Mouse (Mus musculus) kidney, embryonic 14.5 days (tissue): Measurements from ENCODE around the gene Arcn1. TPM values are rescaled to one million over a fixed set of nuclear protein-coding genes. Genes with fewer than 3 reads are reported as not detected.
A peak's percentile ranks its signal among the peaks of the same experiment; 100 is the strongest.

Source experiments
- ATAC-seq: fragments of 200-750 bp; cut with Nextera tagmentation; 2 replicates; pipeline ENCODE4 v1.8.0; 2017; ENCODE audit warnings: moderate number of reproducible peaks, mild to moderate bottlenecking, moderate TSS enrichment, moderate library complexity; ENCODE audit not compliant: low FRiP score, low TSS enrichment
- H3K27ac ChIP-seq: fragments of 300-500 bp; sonication (generic); 2 replicates; pipeline ENCODE4 v1.5.1; 2014; ENCODE audit warnings: low read depth, mild to moderate bottlenecking, low read length, moderate library complexity, mixed read lengths
- H3K27me3 ChIP-seq: fragments of 300-500 bp; sonication (generic); 2 replicates; pipeline ENCODE4 v1.6.1; 2014; ENCODE audit warnings: mild to moderate bottlenecking, low read length; ENCODE audit not compliant: control insufficient read depth, insufficient read depth
- H3K36me3 ChIP-seq: fragments of 300-500 bp; sonication (generic); 2 replicates; pipeline ENCODE4 v1.6.1; 2014; ENCODE audit warnings: low read length, mixed read lengths; ENCODE audit not compliant: control insufficient read depth, insufficient read depth
- H3K4me1 ChIP-seq: fragments of 300-500 bp; sonication (generic); 2 replicates; pipeline ENCODE4 v1.6.1; 2014; ENCODE audit warnings: low read length, mixed read lengths; ENCODE audit not compliant: control insufficient read depth, insufficient read depth
- H3K4me2 ChIP-seq: fragments of 300-500 bp; sonication (generic); replicated peaks from 2 replicates; pipeline ENCODE4 v1.6.1; 2014; ENCODE audit warnings: low read depth, mild to moderate bottlenecking, low read length
- H3K4me3 ChIP-seq: fragments of 300-500 bp; sonication (generic); 2 replicates; pipeline ENCODE4 v1.5.1; 2014; ENCODE audit warnings: mild to moderate bottlenecking, low read length
- H3K9ac ChIP-seq: fragments of 300-500 bp; sonication (generic); 2 replicates; pipeline ENCODE4 v1.6.1; 2014; ENCODE audit warnings: low read depth, mild to moderate bottlenecking, low read length, moderate library complexity
- H3K9me3 ChIP-seq: fragments of 300-500 bp; sonication (generic); 2 replicates; pipeline ENCODE4 v1.6.1; 2016; ENCODE audit warnings: low read length; ENCODE audit not compliant: control insufficient read depth
- WGBS: fragments of 180-500 bp; shearing (Covaris S2); extraction: QIAGEN DNeasy Blood & Tissue Kit; methylation state at CpG from one replicate; pipeline ENCODE4 v1.1.7; 2014; 5-methylcytosine and 5-hydroxymethylcytosine counted together
- polyA plus RNA-seq: library from polyadenylated mRNA; unstranded; fragments of >200 nt; fragmentation: Nextera tagmentation; extraction: Ambion mirVana; gene quantifications from 2 replicates; pipeline ENCODE4 v1.2.1, GENCODE M21; 2014

Gene Arcn1
- 116 and 219 TPM in 2 replicates for polyA plus RNA-seq

DNA sequence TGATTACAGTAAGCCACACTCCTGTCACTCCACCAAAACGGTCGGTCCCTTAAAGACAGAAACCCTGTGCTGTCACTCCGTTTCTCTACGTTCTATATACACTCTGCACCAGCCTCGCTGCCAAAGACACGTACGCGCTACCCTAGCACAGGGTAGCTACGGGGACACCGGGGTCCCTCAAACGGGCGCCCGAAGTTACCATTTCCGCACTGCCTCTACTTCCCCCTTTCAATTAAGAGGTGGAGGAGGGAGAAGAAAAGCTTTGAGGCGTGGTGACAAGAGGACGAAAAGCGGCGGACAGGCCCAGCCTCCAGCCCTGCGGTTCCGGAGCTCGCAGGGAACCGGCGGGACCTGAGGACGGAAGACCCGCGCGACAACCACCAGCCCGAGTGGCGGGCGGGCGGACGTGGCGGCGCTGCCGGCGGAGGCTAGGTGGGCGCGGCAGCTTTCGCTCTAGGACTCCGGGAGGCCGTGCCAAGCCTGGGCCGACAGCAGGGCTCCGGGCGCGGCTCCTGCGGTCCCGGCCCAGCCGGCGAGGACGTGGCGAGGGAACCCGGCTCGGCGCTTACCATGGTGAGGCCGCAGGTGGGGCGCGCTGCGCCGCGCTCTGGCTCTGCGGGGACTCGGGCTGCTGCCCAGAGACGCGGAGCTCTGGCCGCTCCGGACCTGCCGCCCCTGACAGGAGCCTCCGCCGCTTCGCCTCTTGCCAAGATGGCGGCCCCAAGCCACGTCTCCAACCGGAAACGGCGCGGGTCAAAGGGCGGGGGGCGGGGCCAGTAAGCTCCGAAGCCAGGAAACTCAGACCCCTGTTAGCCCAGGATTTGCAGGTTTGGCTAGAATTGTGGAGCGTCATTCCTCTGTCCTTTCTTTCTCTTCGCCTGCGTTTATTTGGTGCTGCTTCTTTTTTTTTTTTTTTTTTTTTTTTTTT lies at the start of gene Arcn1, which contains the start of gene Ift46:
Gene Arcn1, minus strand, starts transcription at position 745 of the 928 bp plus-strand sequence.
Gene Ift46, plus strand, starts transcription at position 808 of the 928 bp plus-strand sequence.
- Histone ChIP-seq H3K4me2 (peak within 1 kb of the TSS; percentile 73), H3K9me3 (no peaks in the 10 kb centered on the region), H3K27me3 (no peaks in the 10 kb centered on the region), H3K9ac (peak within 1 kb of the TSS; percentile 98), H3K27ac (peak within 1 kb of the TSS; percentile 95), H3K36me3 (no peaks in the 10 kb centered on the region), H3K4me1 (peaks cover 25% of the 10 kb centered on the region), H3K4me3 (peak within 1 kb of the TSS; percentile 72)
- WGBS = under 1% methylated on average over 59 of the region's 82 CpGs
- peak; percentile 85 for ATAC-seq

DNA sequence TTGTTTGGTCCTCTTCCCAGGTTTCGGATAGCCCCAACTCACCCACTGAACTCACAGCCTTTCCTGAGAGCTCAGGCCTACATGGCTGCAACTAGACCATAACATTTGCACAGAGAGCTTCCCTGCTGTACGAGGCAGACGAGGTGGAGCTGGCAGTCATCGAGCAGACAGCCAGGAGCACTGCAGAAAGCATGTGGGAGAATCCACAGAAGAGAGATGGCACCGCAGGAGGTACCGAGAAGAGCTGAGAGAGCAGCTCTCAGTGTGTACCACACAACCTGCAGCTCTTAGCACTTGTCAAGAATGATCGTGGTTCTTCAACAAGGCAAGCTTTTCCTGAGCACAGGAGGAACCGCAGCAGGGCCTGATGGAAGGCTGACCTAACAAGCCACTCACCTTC lies 46.5 kb upstream of the Arcn1 start:
- 95% methylated on average over 8 of the region's 8 CpGs for WGBS
- Histone ChIP-seq H3K27me3 (no peaks in the 10 kb centered on the region), H3K4me1 (no peaks in the 10 kb centered on the region), H3K4me2 (no peak overlapping the region), H3K9ac (no peak overlapping the region), H3K27ac (no peak overlapping the region), H3K4me3 (no peak overlapping the region), H3K36me3 (peaks cover 99% of the 10 kb centered on the region), H3K9me3 (no peaks in the 10 kb centered on the region)
- no peak for ATAC-seq

DNA sequence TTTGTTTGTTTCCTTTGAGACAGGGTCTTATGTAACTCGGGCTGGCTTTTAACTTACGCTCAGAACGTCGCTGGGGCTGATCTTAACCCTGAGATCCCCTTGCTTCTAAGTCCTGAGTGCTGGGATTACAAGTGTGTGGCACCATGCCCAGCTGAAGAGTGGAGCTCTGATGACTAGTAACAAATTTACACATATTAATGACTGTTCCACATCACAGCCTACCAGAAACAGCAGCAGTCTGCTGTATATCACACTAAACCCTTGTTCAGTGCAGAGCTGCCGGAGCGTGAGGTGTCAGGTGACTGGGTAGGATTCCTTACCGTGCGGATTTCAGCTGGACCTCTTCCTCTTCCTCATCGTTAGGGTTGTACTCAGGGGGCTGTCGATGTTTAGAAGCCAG lies 42.7 kb upstream of the Arcn1 start:
- no peaks in the 10 kb centered on the region for H3K27me3 ChIP-seq
- H3K9me3 ChIP-seq = no peaks in the 10 kb centered on the region
- no peak overlapping the region for H3K27ac ChIP-seq
- peaks cover 97% of the 10 kb centered on the region for H3K36me3 ChIP-seq
- no peak overlapping the region for H3K4me3 ChIP-seq
- H3K4me2 ChIP-seq = no peak overlapping the region
- ATAC-seq = no peak
- 60% methylated on average over 10 of the region's 10 CpGs for WGBS
- no peak overlapping the region for H3K9ac ChIP-seq
- H3K4me1 ChIP-seq = no peaks in the 10 kb centered on the region

DNA sequence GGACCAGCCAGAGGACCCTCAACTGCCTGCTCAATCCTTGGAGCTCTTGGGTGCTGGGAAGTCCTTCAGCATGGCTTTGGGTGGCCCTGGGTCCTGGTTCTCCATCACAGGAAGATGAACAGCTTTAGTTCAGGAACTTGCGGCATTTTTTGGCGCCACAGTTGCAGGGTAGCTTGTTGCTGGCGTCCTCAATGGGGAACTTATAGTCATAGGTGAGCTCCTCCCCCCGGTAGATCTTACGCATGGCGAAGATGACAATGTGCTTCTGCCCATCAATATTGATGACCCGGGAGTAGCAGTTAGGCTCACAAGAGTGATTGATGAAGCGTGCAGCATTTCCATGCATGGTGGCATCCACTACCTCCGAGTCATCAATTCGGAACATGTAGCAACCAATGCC lies 40.1 kb upstream of the Arcn1 start:
- WGBS = 91% methylated on average over 10 of the region's 10 CpGs
- H3K9me3 ChIP-seq = no peaks in the 10 kb centered on the region
- no peak for ATAC-seq

DNA sequence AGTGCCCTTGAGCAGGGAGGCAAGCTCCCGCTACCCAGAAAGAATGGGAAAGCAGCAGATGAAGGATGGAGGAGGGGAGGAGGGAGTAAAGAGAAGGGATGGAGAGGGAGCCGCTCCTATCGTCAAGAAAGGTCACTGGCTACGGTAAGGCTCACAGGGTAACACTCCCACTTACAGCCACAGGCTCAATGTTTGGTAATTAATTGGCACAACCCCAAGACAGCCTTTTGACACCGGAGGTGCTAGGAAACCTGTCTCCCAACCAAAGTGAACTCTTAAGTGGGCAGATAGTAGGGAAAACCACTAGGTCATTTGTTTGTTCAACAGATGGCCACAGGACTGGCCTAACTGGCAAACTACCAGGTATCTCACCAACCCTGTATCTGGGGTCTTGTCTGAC lies 39.5 kb upstream of the Arcn1 start:
- 53% methylated on average over 5 of the region's 5 CpGs for WGBS
- ATAC-seq = no peak

More for the DNA sequence above, 40.1 kb upstream of the Arcn1 start:
- H3K4me3 ChIP-seq = no peak overlapping the region
- no peak overlapping the region for H3K9ac ChIP-seq
- H3K27me3 ChIP-seq = no peaks in the 10 kb centered on the region
- no peak overlapping the region for H3K27ac ChIP-seq
- peaks cover 72% of the 10 kb centered on the region for H3K36me3 ChIP-seq
- no peak overlapping the region for H3K4me2 ChIP-seq
- H3K4me1 ChIP-seq = peaks cover 7% of the 10 kb centered on the region; the same call in 1 of the 2 replicates

DNA sequence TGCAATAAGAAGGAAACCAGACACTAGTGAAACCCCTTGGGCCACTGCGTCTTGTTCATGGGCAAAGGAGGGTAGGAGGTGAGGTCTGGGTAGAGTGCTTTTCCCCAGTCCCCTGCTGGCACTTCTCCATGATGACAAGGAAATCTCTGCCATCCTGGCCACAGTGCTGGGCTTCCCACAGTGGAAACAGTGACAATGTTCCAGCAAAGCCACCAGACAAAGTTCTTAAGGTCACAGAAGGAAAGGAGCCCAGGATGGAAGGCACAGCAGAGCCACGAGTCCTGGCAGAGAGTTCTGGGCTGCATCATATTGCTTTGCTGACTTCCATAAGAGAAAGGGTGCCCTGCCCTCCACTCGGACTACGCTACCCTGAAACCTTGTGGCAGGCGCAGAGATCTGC lies 37.9 kb upstream of the Arcn1 start:
- peaks cover 51% of the 10 kb centered on the region for H3K36me3 ChIP-seq
- no peak overlapping the region for H3K27ac ChIP-seq
- WGBS = 92% methylated on average over 5 of the region's 5 CpGs
- no peak for ATAC-seq
- peaks cover 15% of the 10 kb centered on the region; the same call in 1 of the 2 replicates for H3K4me1 ChIP-seq
- no peaks in the 10 kb centered on the region for H3K9me3 ChIP-seq
- no peak overlapping the region for H3K4me3 ChIP-seq
- no peak overlapping the region for H3K4me2 ChIP-seq
- H3K27me3 ChIP-seq = no peaks in the 10 kb centered on the region
- H3K9ac ChIP-seq = no peak overlapping the region

More for the DNA sequence above, 39.5 kb upstream of the Arcn1 start:
- H3K9me3 ChIP-seq = no peaks in the 10 kb centered on the region
- no peak overlapping the region for H3K9ac ChIP-seq
- no peak overlapping the region for H3K27ac ChIP-seq
- H3K36me3 ChIP-seq = peaks cover 66% of the 10 kb centered on the region
- H3K4me1 ChIP-seq = peaks cover 13% of the 10 kb centered on the region; the same call in 1 of the 2 replicates
- H3K4me2 ChIP-seq = no peak overlapping the region
- H3K4me3 ChIP-seq = no peak overlapping the region
- H3K27me3 ChIP-seq = no peaks in the 10 kb centered on the region

DNA sequence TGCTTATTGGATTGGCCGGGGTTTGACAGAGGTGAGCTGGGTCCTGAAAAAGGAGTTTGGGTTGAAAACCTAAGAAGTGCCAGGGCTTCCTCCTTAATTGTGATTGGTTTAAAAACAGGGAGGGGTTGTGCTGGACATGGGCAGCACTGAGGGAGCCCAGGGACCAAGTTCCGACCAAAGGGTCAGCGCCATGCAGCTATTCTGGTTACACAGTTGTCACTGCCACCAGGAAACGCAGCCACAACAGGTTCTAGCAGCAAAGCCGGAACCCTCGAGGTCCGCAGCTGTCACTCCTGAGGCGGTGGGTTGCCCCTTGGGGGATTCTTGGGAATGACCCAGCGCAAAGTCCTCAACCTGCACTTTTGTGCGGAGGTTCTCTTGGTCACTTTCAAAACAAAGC lies 37.0 kb upstream of the Arcn1 start:
- peaks cover 20% of the 10 kb centered on the region; the same call in 1 of the 2 replicates for H3K4me1 ChIP-seq
- H3K36me3 ChIP-seq = peaks cover 42% of the 10 kb centered on the region
- no peaks in the 10 kb centered on the region for H3K27me3 ChIP-seq
- ATAC-seq = no peak
- no peaks in the 10 kb centered on the region for H3K9me3 ChIP-seq
- H3K4me2 ChIP-seq = no peak overlapping the region
- no peak overlapping the region for H3K4me3 ChIP-seq
- WGBS = 90% methylated on average over 10 of the region's 10 CpGs
- no peak overlapping the region for H3K9ac ChIP-seq
- H3K27ac ChIP-seq = no peak overlapping the region

DNA sequence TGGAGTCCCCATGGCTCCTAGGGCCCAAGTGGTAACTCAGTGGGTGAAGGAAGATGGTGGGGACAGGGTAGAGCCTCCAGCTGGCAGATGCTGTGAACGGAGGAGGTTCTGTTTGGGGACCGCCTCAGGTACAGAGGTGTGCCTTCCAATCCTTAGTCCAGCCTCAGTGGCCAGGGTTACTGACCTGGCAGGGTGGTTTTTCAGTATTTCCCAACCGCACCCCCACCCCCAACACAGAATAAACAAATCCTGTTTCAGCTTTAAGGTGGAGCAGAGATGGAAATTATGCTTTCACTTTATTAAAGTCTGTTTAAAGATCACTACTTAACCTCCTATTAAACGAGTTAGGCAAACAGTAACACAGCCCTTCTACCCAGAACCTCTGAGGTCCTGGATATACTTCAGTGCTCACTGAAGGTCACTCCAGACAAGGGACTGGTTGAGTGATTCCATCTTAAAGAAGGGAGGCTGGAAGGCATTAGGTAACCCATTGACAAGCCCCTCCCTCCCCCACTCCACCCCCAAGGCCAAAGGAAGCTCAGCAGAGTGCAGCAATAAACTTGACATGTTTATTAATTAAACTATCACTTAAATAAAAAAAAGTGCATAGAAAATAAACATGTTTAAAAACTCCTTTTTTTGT lies 35.3 kb upstream of the Arcn1 start, which contains the start of gene Ttc36:
Gene Ttc36, minus strand, starts transcription at position 265 of the 643 bp plus-strand sequence.
- 34% methylated on average over 4 of the region's 4 CpGs for WGBS
- Histone ChIP-seq H3K36me3 (peaks cover 25% of the 10 kb centered on the region), H3K4me1 (peaks cover 27% of the 10 kb centered on the region; the same call in 1 of the 2 replicates), H3K27ac (peak within 1 kb of the TSS; percentile 65; the same call in 1 of the 2 replicates), H3K9ac (no peak within 1 kb of the TSS), H3K4me3 (no peak within 1 kb of the TSS), H3K4me2 (no peak within 1 kb of the TSS), H3K27me3 (peaks cover 5% of the 10 kb centered on the region; the same call in 1 of the 2 replicates), H3K9me3 (no peaks in the 10 kb centered on the region)
- ATAC-seq = peak; percentile 63
